Mouse (Mus musculus): ENCODE measurements around the gene Ush1c.

GRCm38 (mm10) chr7:46147417-46147816 lies 90.9 kb downstream of the Ush1c start:
- TF ChIP-seq CTCF (IDR thresholded peaks at IDR 0.05; ENCODE audit: control insufficient read depth, insufficient read depth, insufficient replicate concordance, low read depth, low read length) = no peak
- no peak for TF ChIP-seq POLR2A (IDR thresholded peaks at IDR 0.05; ENCODE audit: control insufficient read depth, low read depth, low read length)

All from testis, adult 2 months (tissue).